Mouse (Mus musculus): ENCODE results near the gene Lama1. TPM values are rescaled to one million over a fixed set of nuclear protein-coding genes. Genes with fewer than 3 reads are reported as not detected.
A peak's percentile ranks its signal among the peaks of the same experiment; 100 is the strongest.

Lama1 gene
- polyA plus RNA-seq (2015; fragmentation: Nextera tagmentation; extraction: Ambion mirVana): 9.7 and 11.1 TPM in 2 replicates

GRCm38 (mm10) chr17:67696694-67697386, at the start of gene Lama1:
Gene Lama1, plus strand, starts transcription at chr17:67697259.
- H3K4me1 ChIP-seq (replicated peaks): peaks cover 49% of the 10 kb centered on the region
- peak within 1 kb of the TSS; percentile 76 for H3K4me3 ChIP-seq
- H3K27me3 ChIP-seq: no peaks in the 10 kb centered on the region
- peak; percentile 86 for ATAC-seq (ENCODE audit: low FRiP score)
- H3K27ac ChIP-seq: peak within 1 kb of the TSS; percentile 53
- H3K36me3 ChIP-seq: no peaks in the 10 kb centered on the region
- H3K9ac ChIP-seq: peak within 1 kb of the TSS; percentile 85
- 2% methylated on average over 29 of the region's 32 CpGs for WGBS
- H3K9me3 ChIP-seq: no peaks in the 10 kb centered on the region
- H3K4me2 ChIP-seq: peak within 1 kb of the TSS; percentile 82

- Histone ChIP-seq H3K9me3 (no peaks in the 10 kb centered on the region), H3K36me3 (no peaks in the 10 kb centered on the region), H3K4me2 (no peak overlapping the region), H3K27me3 (no peaks in the 10 kb centered on the region), H3K9ac (no peak overlapping the region), H3K4me1 (replicated peaks) (no peaks in the 10 kb centered on the region), H3K4me3 (no peak overlapping the region), H3K27ac (no peak overlapping the region)
- 14% methylated on average over 4 of the region's 4 CpGs for WGBS
- ATAC-seq (ENCODE audit: low FRiP score): no peak
Observed at GRCm38 (mm10) chr17:67651506-67651905, 45.6 kb upstream of the Lama1 start.

- no peaks in the 10 kb centered on the region for H3K27me3 ChIP-seq
- H3K4me1 ChIP-seq (replicated peaks): no peaks in the 10 kb centered on the region
- WGBS: 74% methylated on average over 3 of the region's 3 CpGs
- H3K36me3 ChIP-seq: no peaks in the 10 kb centered on the region
- no peak overlapping the region for H3K9ac ChIP-seq
- H3K9me3 ChIP-seq: no peaks in the 10 kb centered on the region
- H3K27ac ChIP-seq: no peak overlapping the region
- no peak overlapping the region for H3K4me2 ChIP-seq
- no peak overlapping the region for H3K4me3 ChIP-seq
- ATAC-seq (ENCODE audit: low FRiP score): no peak
Observed at GRCm38 (mm10) chr17:67664299-67664698, 32.8 kb upstream of the Lama1 start.

- Histone ChIP-seq H3K27ac (no peak overlapping the region), H3K36me3 (no peaks in the 10 kb centered on the region), H3K4me2 (no peak overlapping the region), H3K9ac (no peak overlapping the region), H3K9me3 (no peaks in the 10 kb centered on the region), H3K4me1 (replicated peaks) (no peaks in the 10 kb centered on the region), H3K4me3 (no peak overlapping the region), H3K27me3 (no peaks in the 10 kb centered on the region)
- ATAC-seq (ENCODE audit: low FRiP score): no peak
- 80% methylated on average over 5 of the region's 5 CpGs for WGBS
Observed at GRCm38 (mm10) chr17:67666981-67667380, 30.1 kb upstream of the Lama1 start.

DNA sequence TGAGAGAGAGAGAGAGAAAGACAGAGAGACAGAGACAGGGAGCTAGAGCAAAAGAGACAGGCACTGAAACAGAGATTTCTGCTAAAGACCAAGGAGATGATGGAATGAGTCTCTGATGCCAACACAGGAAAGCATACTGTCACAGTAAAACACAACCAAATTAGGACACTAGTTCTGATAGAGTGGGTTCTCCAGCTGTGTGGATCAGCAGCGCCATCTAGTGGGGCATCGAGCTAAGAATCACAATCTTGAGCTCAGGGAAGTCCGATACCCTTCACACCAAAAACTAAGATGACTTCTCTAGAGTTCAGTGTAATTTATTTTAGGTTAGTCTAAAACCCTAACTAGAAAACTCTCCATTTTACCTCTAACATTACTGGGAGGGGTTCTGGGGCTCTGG, 29.1 kb upstream of the Lama1 start:
- Histone ChIP-seq H3K9ac (no peak overlapping the region), H3K27ac (no peak overlapping the region), H3K36me3 (no peaks in the 10 kb centered on the region), H3K4me3 (no peak overlapping the region), H3K9me3 (no peaks in the 10 kb centered on the region), H3K4me2 (no peak overlapping the region), H3K4me1 (replicated peaks) (no peaks in the 10 kb centered on the region), H3K27me3 (no peaks in the 10 kb centered on the region)
- ATAC-seq (ENCODE audit: low FRiP score): peak; percentile 65; the same call in 1 of the 2 replicates
- 17% methylated on average over 3 of the region's 3 CpGs for WGBS

DNA sequence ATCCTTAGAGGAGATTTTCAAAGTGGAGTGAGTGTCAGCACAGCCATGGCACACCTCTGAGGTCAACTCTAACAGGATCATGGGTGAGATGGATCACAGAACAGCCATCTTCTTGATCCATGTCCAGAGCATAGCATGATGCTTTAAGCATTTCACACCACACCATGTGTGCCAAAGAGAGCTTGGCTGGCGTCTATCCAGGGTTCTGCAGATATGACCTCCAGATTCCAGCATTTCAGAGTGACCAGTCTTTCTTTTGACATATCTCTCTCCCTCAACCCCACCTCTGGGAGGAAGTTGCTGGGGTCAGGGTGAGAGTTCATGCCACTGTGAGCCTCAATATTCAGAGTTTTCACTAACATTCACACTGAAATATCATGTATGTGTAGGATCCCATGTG, 18.5 kb upstream of the Lama1 start:
- no peak overlapping the region for H3K9ac ChIP-seq
- no peak overlapping the region for H3K4me3 ChIP-seq
- ATAC-seq (ENCODE audit: low FRiP score): no peak
- no peaks in the 10 kb centered on the region for H3K9me3 ChIP-seq
- no peaks in the 10 kb centered on the region for H3K4me1 ChIP-seq (replicated peaks)
- no peak overlapping the region for H3K4me2 ChIP-seq
- no peaks in the 10 kb centered on the region for H3K36me3 ChIP-seq
- H3K27me3 ChIP-seq: no peaks in the 10 kb centered on the region
- 79% methylated on average over 1 of the region's 1 CpGs for WGBS
- no peak overlapping the region for H3K27ac ChIP-seq

DNA sequence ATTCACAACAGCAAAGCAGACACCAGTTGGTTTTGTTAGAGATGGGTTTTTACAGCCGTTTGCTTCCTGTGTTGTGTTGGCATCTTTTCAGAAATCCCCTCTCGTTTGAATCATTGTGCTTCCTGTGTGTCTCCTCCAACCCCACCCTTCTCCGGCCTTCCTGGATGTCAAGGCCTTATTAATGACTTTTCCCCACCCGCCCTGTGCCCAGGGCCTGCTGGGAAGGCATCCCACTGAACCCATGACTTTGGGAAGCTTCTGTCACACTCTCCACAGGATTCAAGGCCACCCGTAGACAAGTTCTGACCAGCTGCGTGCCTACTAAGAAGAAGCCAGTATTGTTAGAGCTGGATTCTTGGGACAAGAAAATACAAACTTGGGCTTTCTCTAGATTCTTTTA, 16.0 kb upstream of the Lama1 start:
- Histone ChIP-seq H3K9ac (no peak overlapping the region), H3K4me1 (replicated peaks) (no peaks in the 10 kb centered on the region), H3K4me3 (no peak overlapping the region), H3K9me3 (no peaks in the 10 kb centered on the region), H3K27ac (no peak overlapping the region), H3K27me3 (no peaks in the 10 kb centered on the region), H3K4me2 (no peak overlapping the region), H3K36me3 (no peaks in the 10 kb centered on the region)
- no peak for ATAC-seq (ENCODE audit: low FRiP score)
- 59% methylated on average over 6 of the region's 6 CpGs for WGBS

- H3K4me3 ChIP-seq: no peak overlapping the region
- H3K27ac ChIP-seq: no peak overlapping the region
- no peak for ATAC-seq (ENCODE audit: low FRiP score)
- no peak overlapping the region for H3K4me2 ChIP-seq
- no peaks in the 10 kb centered on the region for H3K27me3 ChIP-seq
- H3K9me3 ChIP-seq: no peaks in the 10 kb centered on the region
- H3K36me3 ChIP-seq: no peaks in the 10 kb centered on the region
- 68% methylated on average over 14 of the region's 14 CpGs for WGBS
- H3K4me1 ChIP-seq (replicated peaks): peaks cover 8% of the 10 kb centered on the region
- H3K9ac ChIP-seq: no peak overlapping the region
Observed at GRCm38 (mm10) chr17:67685022-67685743, 11.9 kb upstream of the Lama1 start.

DNA sequence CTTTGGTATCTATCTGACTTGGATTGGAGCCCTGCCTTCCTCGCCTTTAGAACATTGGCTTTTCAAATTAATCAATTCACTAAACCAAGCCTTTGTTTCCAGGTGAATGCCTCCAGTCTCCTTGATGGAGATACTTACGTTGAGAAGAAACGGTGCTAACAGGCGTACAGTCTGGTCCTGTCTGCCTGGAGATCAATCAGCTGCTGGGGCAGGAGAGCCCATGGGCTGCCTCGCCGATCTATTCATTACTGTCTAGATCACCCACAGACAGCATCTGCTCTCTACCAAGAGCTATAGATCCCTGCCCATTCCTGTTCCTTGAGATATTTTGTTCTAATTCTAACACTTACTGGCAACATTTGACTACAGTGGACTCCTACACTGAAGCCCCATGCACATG, 9.6 kb upstream of the Lama1 start:
- 23% methylated on average over 6 of the region's 6 CpGs for WGBS
- no peaks in the 10 kb centered on the region for H3K27me3 ChIP-seq
- H3K36me3 ChIP-seq: no peaks in the 10 kb centered on the region
- peaks cover 8% of the 10 kb centered on the region for H3K4me1 ChIP-seq (replicated peaks)
- H3K9me3 ChIP-seq: no peaks in the 10 kb centered on the region
- no peak overlapping the region for H3K4me3 ChIP-seq
- H3K4me2 ChIP-seq: no peak overlapping the region
- no peak overlapping the region for H3K27ac ChIP-seq
- 0 out of 2 replicates have a peak, but pooled peaks have one; percentile 61 for ATAC-seq (ENCODE audit: low FRiP score)
- H3K9ac ChIP-seq: no peak overlapping the region

- H3K27ac ChIP-seq: no peak overlapping the region
- no peaks in the 10 kb centered on the region for H3K27me3 ChIP-seq
- H3K4me2 ChIP-seq: no peak overlapping the region
- no peaks in the 10 kb centered on the region for H3K36me3 ChIP-seq
- ATAC-seq (ENCODE audit: low FRiP score): no peak
- peaks cover 11% of the 10 kb centered on the region for H3K4me1 ChIP-seq (replicated peaks)
- H3K9ac ChIP-seq: no peak overlapping the region
- H3K4me3 ChIP-seq: no peak overlapping the region
- WGBS: 76% methylated on average over 4 of the region's 4 CpGs
- no peaks in the 10 kb centered on the region for H3K9me3 ChIP-seq
Observed at GRCm38 (mm10) chr17:67690689-67691088, 6.4 kb upstream of the Lama1 start.

DNA sequence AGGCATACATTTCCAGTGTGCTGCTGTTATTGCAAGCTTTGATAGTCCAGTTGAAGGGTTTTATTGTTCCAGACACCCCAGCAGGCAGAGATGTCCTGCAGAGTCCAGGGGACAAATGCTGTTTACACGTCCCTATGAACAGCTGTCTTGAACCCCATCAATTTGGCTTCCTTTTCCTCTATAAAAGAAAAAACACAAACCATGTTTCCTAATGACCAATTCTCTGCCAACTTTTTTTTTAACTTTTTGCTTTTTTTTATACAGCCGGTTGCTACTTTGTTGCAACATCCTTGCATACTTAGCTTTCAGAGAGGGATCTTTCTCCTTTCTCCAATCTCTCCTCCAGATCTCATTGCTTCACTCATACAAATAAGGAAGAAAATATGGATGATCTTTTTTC, 4.4 kb upstream of the Lama1 start:
- H3K27me3 ChIP-seq: no peaks in the 10 kb centered on the region
- H3K9me3 ChIP-seq: no peaks in the 10 kb centered on the region
- no peak overlapping the region for H3K4me2 ChIP-seq
- H3K27ac ChIP-seq: no peak overlapping the region
- 45% methylated on average over 2 of the region's 2 CpGs for WGBS
- no peak overlapping the region for H3K4me3 ChIP-seq
- H3K9ac ChIP-seq: no peak overlapping the region
- peaks cover 13% of the 10 kb centered on the region for H3K4me1 ChIP-seq (replicated peaks)
- no peak for ATAC-seq (ENCODE audit: low FRiP score)
- no peaks in the 10 kb centered on the region for H3K36me3 ChIP-seq

DNA sequence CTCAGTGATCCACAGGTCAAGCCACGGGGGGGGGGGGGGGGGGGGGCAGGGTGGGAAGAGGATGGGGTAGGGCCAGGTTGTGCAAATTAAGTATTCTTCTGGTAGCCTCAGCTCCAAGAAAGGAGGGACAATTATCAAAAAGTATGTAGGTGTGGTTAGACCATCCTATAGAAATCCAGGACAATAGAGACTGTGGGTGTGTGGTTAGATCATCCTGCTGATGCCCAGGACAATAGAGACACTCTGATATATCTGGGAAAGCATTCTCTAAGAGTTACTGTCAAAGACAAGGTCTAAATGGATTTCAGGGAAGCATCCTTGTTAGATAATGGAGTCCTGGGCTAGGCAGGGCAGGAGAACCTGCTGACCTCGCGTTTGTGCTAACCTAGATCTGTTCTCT, 3.2 kb upstream of the Lama1 start:
- Histone ChIP-seq H3K27me3 (no peaks in the 10 kb centered on the region), H3K27ac (no peak overlapping the region), H3K36me3 (no peaks in the 10 kb centered on the region), H3K4me3 (no peak overlapping the region), H3K9me3 (no peaks in the 10 kb centered on the region), H3K9ac (no peak overlapping the region), H3K4me1 (replicated peaks) (peaks cover 22% of the 10 kb centered on the region), H3K4me2 (no peak overlapping the region)
- no peak for ATAC-seq (ENCODE audit: low FRiP score)
- 40% methylated on average over 2 of the region's 3 CpGs for WGBS

DNA sequence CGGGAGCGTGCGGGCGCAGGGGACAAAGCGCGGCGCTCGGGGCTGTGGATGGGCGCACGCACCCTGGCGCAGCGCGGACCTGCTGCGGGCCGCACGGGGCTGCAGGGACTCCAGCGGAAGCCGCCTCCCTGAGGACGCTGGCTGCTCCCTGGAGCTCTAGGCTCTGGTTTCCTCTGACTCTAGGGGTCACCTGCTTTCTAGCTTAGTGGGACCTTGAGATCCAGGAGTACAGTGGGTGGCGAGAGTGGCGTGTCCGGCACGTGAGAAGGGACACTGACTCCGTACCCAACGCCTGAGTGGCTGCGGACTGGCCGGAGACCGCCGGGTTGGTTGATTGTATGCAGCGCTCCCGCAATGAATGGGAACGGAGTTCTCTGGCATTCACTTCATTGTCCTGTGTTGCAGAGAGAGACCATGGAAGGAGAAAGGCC, 417 bp downstream of the Lama1 start:
- Histone ChIP-seq H3K9ac (peak overlapping the region; percentile 85), H3K36me3 (no peaks in the 10 kb centered on the region), H3K27me3 (no peaks in the 10 kb centered on the region), H3K4me1 (replicated peaks) (peaks cover 56% of the 10 kb centered on the region), H3K27ac (peak overlapping the region; percentile 53), H3K9me3 (no peaks in the 10 kb centered on the region), H3K4me2 (peak overlapping the region; percentile 82), H3K4me3 (peak overlapping the region; percentile 76)
- under 1% methylated on average over 32 of the region's 32 CpGs for WGBS
- peak; percentile 65 for ATAC-seq (ENCODE audit: low FRiP score)

Measured in hindbrain, embryonic 13.5 days (tissue).